ENCODE assay signal across 19 mouse cellular contexts in the genomic region with DNA sequence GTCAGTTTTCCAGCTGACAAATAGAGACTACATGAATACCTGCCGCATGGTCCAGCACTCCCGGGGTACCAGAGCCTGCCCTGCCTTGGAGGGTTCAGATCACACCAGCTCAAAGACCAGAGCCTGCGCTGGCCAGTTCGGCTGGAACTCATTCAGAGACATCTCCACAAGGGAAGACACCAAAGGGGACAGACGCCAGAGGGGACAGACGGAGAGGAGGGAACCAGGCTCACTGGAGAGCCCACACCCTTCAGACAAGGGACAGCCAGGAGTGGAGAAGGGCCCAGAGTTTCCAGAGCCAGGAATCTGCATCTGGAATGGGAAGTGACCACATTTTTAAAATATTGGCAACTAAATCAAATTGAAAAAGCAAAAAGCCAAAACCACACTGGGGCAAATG. TPM values are rescaled to one million over a fixed set of nuclear protein-coding genes. Genes with fewer than 3 reads are reported as not detected.
"Had no signal": no experiment of that assay in that cellular context is flagged by ENCODE, and none has a peak within 500 bp of the region (broad histone marks: within the 10 kb centered on the region; RNA-seq: fewer than 3 reads in every experiment).

No protein-coding gene starts in this region.

- H3K9me3 ChIP-seq: limb, embryonic 12.5 days; limb, embryonic 15.5 days; midbrain, embryonic 12.5 days; midbrain, embryonic 15.5 days; neural tube, embryonic 12.5 days; neural tube, embryonic 15.5 days had no signal

- ATAC-seq: liver, postnatal 0 days; lung, postnatal 0 days; midbrain, embryonic 15.5 days had no signal

- DNase-seq: kidney, adult 9 months; kidney, postnatal 14 days; kidney, postnatal 4 days; left cerebral cortex, postnatal 4 days; liver, postnatal 0 days; right cerebral cortex, adult 18-20 months; right cerebral cortex, postnatal 25 days; thymus, postnatal 25 days had no signal

- H3K27ac ChIP-seq: limb, embryonic 12.5 days; limb, embryonic 15.5 days; liver, embryonic 14.5 days; macrophage; midbrain, embryonic 12.5 days; midbrain, embryonic 15.5 days; neural tube, embryonic 12.5 days; neural tube, embryonic 15.5 days had no signal

- H3K9ac ChIP-seq: limb, embryonic 12.5 days; limb, embryonic 15.5 days; liver, embryonic 14.5 days; liver, postnatal 0 days; lung, embryonic 14.5 days; midbrain, embryonic 12.5 days; midbrain, embryonic 15.5 days; neural tube, embryonic 12.5 days; neural tube, embryonic 15.5 days had no signal

- H3K36me3 ChIP-seq: limb, embryonic 12.5 days; midbrain, embryonic 12.5 days; midbrain, embryonic 15.5 days; neural tube, embryonic 12.5 days; neural tube, embryonic 15.5 days had no signal

RNA-seq across cellular contexts. Expression of gene Plcd3, which starts 19.8 kb away (rescaled TPM):
- total RNA-seq: megakaryocyte, adult 5-6 weeks had no signal
- polyA plus RNA-seq: macrophage had no signal
